Mouse (Mus musculus) limb, embryonic 12.5 days (tissue): ENCODE results near the gene Nav3. TPM values are rescaled to one million over a fixed set of nuclear protein-coding genes. Genes with fewer than 3 reads are reported as not detected.

Experiments used
- ATAC-seq: fragments of 200-750 bp; cut with Nextera tagmentation; 2 replicates; pipeline ENCODE4 v1.8.0; 2017; ENCODE audit warnings: low read depth, moderate TSS enrichment; ENCODE audit not compliant: insufficient number of reproducible peaks, insufficient read depth, low FRiP score, low TSS enrichment
- H3K27ac ChIP-seq: fragments of 300-500 bp; sonication (generic); 2 replicates; pipeline ENCODE4 v1.5.1; 2016; ENCODE audit warnings: mild to moderate bottlenecking, moderate library complexity
- H3K27me3 ChIP-seq: fragments of 300-500 bp; sonication (generic); 2 replicates; pipeline ENCODE4 v1.6.1; 2016; ENCODE audit warnings: mild to moderate bottlenecking, moderate library complexity
- H3K36me3 ChIP-seq: fragments of 300-500 bp; sonication (generic); 2 replicates; pipeline ENCODE4 v1.6.1; 2016; ENCODE audit warnings: mild to moderate bottlenecking, moderate library complexity
- H3K4me1 ChIP-seq: fragments of 300-500 bp; sonication (generic); replicated peaks from 2 replicates; pipeline ENCODE4 v1.6.1; 2016
- H3K4me2 ChIP-seq: fragments of 300-500 bp; sonication (generic); 2 replicates; pipeline ENCODE4 v1.6.1; 2016; ENCODE audit warnings: mild to moderate bottlenecking, moderate library complexity
- H3K4me3 ChIP-seq: fragments of 300-500 bp; sonication (generic); replicated peaks from 2 replicates; pipeline ENCODE4 v1.5.1; 2016; ENCODE audit warnings: mild to moderate bottlenecking
- H3K9ac ChIP-seq: fragments of 300-500 bp; sonication (generic); replicated peaks from 2 replicates; pipeline ENCODE4 v1.6.1; 2016; ENCODE audit warnings: mild to moderate bottlenecking, moderate library complexity
- H3K9me3 ChIP-seq: fragments of 300-500 bp; sonication (generic); 2 replicates; pipeline ENCODE4 v1.6.1; 2016; ENCODE audit warnings: mild to moderate bottlenecking, moderate library complexity
- WGBS: fragments of 180-500 bp; shearing (Covaris S2); methylation state at CpG from one replicate; pipeline ENCODE4 v1.1.7; 2016; 5-methylcytosine and 5-hydroxymethylcytosine counted together
- polyA plus RNA-seq: library from polyadenylated mRNA; unstranded; fragments of >200 nt; fragmentation: Nextera tagmentation; extraction: Ambion mirVana; gene quantifications from 2 replicates; pipeline ENCODE4 v1.2.1, GENCODE M21; 2016

The Nav3 gene
- polyA plus RNA-seq, 1 experiment from 2014 or later = 3.0 TPM

DNA sequence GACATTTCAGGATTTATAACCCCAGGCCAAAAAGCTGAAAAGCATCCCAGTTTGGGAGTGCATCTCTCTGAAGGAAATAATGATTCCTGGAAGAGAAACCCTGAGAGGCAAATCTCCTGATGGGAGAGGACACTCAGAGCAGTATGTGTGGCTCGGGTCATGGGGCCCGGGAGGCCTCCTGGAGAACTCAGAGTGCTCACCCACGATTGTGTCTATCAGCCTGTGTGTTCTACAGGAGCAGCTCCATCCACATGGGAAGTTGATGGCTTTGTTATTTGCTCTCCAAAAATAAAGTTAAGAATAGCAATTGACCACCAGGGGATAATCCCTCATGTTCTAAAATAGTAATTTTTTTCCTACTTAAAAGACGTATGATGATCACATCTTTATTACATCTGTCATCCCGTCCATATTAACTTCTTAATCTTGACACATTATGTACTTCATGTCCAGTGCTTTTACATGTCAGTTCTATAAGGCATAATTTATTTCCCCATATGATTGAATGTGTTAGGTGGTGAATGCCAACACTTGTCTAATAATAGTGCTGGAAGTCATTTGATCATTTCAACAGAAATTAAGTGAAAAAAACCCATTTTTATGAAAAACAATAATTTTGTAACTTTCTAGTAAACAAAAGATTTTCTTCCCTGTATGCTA lies 581.2 kb downstream of the Nav3 start:
- no peaks in the 10 kb centered on the region for H3K27me3 ChIP-seq
- no peaks in the 10 kb centered on the region for H3K36me3 ChIP-seq

DNA sequence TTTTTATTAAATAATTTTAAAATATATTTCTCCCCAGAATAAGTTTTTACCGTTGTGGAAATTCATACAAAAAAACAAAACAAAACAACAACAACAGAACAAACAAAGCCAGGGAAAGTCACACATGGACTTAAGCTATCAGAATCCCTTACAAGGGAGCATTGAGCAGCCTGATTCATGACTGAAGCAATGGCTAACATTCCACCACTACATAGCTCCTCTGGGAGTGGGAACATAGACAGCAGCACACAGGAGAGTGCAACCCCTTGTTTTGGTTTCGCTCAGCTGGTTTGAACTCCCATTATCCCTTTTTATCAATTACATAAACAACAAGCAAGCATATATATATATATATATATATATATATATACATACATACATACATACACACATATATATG lies 589.9 kb downstream of the Nav3 start:
- ATAC-seq = no peak
- 80% methylated on average over 2 of the region's 2 CpGs for WGBS
- Histone ChIP-seq H3K36me3 (no peaks in the 10 kb centered on the region), H3K9ac (no peak overlapping the region), H3K4me1 (no peaks in the 10 kb centered on the region), H3K4me2 (no peak overlapping the region), H3K4me3 (no peak overlapping the region), H3K27ac (no peak overlapping the region), H3K27me3 (no peaks in the 10 kb centered on the region), H3K9me3 (no peaks in the 10 kb centered on the region)

More for the DNA sequence above, 581.2 kb downstream of the Nav3 start:
- Histone ChIP-seq H3K9ac (no peak overlapping the region), H3K4me2 (no peak overlapping the region), H3K27ac (no peak overlapping the region), H3K4me3 (no peak overlapping the region), H3K4me1 (no peaks in the 10 kb centered on the region), H3K9me3 (no peaks in the 10 kb centered on the region)
- 40% methylated on average over 5 of the region's 5 CpGs for WGBS
- no peak for ATAC-seq

DNA sequence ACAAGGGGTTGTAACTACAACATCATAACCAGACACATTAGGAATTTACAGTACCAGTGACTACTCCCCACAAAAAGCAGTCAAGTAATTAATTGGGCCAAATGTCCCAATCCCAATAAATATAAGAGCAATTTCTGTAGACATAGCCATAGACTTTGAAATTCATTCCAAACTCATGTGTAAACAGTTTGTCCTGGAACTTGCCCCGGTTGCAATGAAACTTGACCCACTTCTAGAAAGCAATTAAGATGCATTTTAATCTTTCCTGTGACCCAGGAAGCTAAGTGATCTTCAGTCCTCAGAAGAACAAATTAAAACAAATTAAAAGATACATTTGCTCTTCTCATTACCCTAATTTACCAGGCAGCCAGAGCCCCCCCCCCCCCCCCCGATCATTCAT lies 590.6 kb downstream of the Nav3 start:
- no peak overlapping the region for H3K9ac ChIP-seq
- no peak for ATAC-seq
- no peak overlapping the region for H3K4me3 ChIP-seq
- whole genome bisulfite sequencing = 9% methylated on average over 1 of the region's 2 CpGs
- H3K27me3 ChIP-seq = no peaks in the 10 kb centered on the region
- H3K4me1 ChIP-seq = no peaks in the 10 kb centered on the region
- no peak overlapping the region for H3K4me2 ChIP-seq
- H3K36me3 ChIP-seq = no peaks in the 10 kb centered on the region
- no peaks in the 10 kb centered on the region for H3K9me3 ChIP-seq
- H3K27ac ChIP-seq = no peak overlapping the region

DNA sequence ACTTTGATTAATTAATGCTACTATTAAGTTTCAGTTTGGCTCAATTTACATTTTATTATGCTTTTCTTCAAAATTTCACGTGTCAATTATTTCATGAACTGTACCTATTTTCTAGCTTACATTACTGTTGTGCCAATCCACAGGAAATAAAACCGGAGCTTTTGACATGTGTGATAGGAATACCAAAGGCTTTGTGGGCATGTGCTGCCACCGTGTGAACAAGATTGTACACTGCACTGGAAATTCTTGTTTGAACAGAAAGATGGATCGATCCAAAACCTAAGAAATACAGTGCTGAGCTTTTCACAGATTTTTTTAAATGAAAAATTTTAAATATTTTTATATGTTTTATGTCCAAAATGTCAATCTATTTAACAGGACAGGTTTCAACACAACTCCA lies 591.3 kb downstream of the Nav3 start:
- no peaks in the 10 kb centered on the region for H3K36me3 ChIP-seq
- no peaks in the 10 kb centered on the region for H3K4me1 ChIP-seq
- no peaks in the 10 kb centered on the region for H3K9me3 ChIP-seq
- WGBS = 36% methylated on average over 4 of the region's 4 CpGs
- H3K4me2 ChIP-seq = no peak overlapping the region
- no peak overlapping the region for H3K9ac ChIP-seq
- no peak for ATAC-seq
- no peak overlapping the region for H3K27ac ChIP-seq
- no peaks in the 10 kb centered on the region for H3K27me3 ChIP-seq
- H3K4me3 ChIP-seq = no peak overlapping the region

DNA sequence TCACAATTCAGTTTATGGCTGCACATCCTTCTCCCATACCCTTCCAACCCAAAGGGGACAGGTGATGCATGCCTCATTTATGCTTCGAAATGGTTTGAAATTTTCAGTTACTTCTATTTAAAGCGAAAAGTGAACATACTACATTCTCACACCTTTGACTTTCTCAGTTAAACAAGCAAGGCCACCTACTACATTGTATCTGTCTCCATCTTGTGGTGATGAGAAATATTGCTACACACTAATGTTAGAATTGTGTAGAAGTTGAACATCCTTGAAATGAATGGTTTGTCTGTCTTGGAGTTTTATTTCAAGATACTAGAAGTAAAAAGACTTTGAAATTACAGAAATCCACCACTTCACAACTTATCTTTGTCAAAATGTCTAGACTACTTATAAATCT lies 594.7 kb downstream of the Nav3 start:
- H3K9me3 ChIP-seq = no peaks in the 10 kb centered on the region
- H3K4me1 ChIP-seq = no peaks in the 10 kb centered on the region
- no peak overlapping the region for H3K27ac ChIP-seq
- H3K36me3 ChIP-seq = no peaks in the 10 kb centered on the region
- H3K9ac ChIP-seq = no peak overlapping the region
- H3K4me2 ChIP-seq = no peak overlapping the region
- H3K4me3 ChIP-seq = no peak overlapping the region
- ATAC-seq = no peak
- H3K27me3 ChIP-seq = no peaks in the 10 kb centered on the region
- 68% methylated on average over 2 of the region's 2 CpGs for WGBS

DNA sequence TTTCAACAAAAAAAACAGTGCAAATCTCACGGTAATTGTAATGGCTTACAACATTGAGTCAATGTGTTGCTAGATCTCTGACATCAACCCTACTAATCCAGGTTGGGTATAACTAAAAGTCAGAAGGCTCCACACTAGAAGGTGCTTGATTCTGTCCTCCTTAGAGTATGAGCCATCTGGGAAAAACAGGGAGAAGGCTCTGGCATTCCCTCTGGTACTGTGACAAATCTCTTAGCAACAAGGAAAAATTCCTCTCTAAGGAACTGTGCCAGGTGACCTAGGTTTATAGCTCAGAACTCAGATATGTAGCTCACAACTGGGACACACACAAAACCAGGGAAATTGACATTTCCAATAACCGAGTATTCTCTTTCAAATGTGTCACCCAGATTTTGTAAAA lies 597.4 kb downstream of the Nav3 start:
- H3K9ac ChIP-seq = no peak overlapping the region
- no peak overlapping the region for H3K4me2 ChIP-seq
- H3K27me3 ChIP-seq = no peaks in the 10 kb centered on the region
- H3K4me3 ChIP-seq = no peak overlapping the region
- H3K9me3 ChIP-seq = no peaks in the 10 kb centered on the region
- no peaks in the 10 kb centered on the region for H3K36me3 ChIP-seq
- H3K27ac ChIP-seq = no peak overlapping the region
- H3K4me1 ChIP-seq = no peaks in the 10 kb centered on the region
- 86% methylated on average over 2 of the region's 2 CpGs for whole genome bisulfite sequencing
- ATAC-seq = no peak

DNA sequence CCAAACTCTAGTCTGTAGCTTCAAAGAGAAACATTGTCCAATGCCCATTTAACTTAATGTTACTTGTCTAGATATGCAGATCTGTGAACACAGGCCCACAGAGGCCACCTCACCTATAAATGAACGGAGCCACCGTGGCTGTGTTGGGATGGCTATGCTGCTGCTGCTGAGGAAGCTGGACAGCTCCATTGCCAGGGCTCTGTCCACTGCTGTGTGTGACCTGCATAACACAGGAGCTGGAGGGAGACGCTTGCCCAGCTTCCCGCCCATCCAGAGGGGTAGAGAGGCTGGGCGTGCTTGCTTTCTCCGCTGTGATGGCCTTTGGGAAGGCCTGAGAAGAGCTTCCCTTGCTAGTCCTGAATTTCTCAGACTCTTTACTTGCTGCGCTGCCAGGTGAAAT lies 603.6 kb downstream of the Nav3 start:
- Histone ChIP-seq H3K27me3 (no peaks in the 10 kb centered on the region), H3K27ac (no peak overlapping the region), H3K9ac (no peak overlapping the region), H3K36me3 (no peaks in the 10 kb centered on the region), H3K4me1 (no peaks in the 10 kb centered on the region), H3K9me3 (no peaks in the 10 kb centered on the region), H3K4me2 (no peak overlapping the region), H3K4me3 (no peak overlapping the region)
- no peak for ATAC-seq
- 34% methylated on average over 7 of the region's 7 CpGs for WGBS

DNA sequence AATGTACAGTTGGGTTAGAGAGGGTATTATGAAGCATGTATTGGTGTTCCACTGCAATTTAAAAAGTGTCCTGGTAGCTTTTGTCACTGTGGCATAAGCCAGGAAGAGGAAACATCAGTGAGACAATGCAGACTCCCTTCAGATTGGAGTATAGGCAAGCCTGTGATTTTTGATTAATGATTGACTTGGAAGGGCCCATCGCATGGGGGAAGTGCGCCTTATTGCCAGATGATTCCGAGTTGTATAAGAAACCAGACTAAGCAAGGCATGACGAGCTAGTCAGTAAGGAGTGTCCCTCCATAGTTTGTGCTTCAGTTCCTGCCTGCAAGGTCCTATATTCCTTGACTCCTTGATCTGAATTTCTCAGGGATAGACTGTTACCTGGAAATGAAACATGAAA lies 608.4 kb downstream of the Nav3 start:
- no peak overlapping the region for H3K4me3 ChIP-seq
- H3K4me2 ChIP-seq = no peak overlapping the region
- H3K27ac ChIP-seq = no peak overlapping the region
- no peaks in the 10 kb centered on the region for H3K9me3 ChIP-seq
- no peak overlapping the region for H3K9ac ChIP-seq
- no peaks in the 10 kb centered on the region for H3K27me3 ChIP-seq
- no peaks in the 10 kb centered on the region for H3K36me3 ChIP-seq
- ATAC-seq = no peak
- 80% methylated on average over 4 of the region's 4 CpGs for WGBS
- H3K4me1 ChIP-seq = no peaks in the 10 kb centered on the region

DNA sequence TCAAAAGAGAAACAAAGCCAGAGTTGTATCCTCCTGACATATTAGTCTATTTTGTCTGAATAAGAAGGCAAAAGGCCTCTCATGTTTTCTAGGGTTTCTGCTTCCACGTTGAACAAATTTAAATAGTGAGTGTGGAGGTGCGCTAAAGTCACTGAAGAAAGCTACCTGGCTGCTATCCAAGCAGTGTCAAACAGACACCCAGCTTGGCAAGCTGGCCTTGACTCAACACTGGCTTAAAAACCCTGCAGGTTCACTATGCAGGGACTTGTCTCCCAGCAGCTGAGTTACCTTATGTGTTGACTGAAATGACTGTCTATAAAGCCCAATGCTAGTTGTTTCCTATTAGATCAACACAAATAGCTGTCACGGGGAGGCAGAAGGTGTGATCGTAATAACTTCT lies 612.3 kb downstream of the Nav3 start:
- 81% methylated on average over 4 of the region's 4 CpGs for WGBS
- no peak for ATAC-seq
- no peak overlapping the region for H3K27ac ChIP-seq

DNA sequence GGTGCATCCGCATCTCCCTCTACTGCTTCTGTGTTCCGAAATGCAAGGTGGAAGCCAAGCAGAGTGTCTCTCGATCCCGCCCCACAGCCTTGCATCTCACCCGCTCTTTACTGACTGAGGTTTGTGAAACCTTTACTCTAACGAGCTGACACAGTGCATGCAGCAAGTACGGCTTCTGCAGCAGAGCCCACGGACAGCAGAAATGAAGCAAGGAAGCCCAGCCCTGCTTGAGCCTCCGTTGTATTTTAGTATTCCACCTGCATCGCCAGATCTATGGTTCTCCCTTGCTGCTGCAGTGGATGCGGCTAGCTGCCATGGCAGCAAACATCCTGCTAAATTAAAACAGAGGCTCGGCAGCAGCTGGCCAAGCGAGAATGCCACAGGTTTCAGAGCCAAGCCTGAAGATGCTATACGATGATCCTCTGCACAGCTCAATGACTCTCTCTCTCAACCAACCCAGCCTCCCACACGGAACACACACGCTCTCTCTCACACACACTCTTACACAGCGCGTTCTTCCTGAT lies 623.2 kb downstream of the Nav3 start:
- H3K27me3 ChIP-seq = peaks cover 6% of the 10 kb centered on the region; the same call in 1 of the 2 replicates
- 33% methylated on average over 18 of the region's 18 CpGs for WGBS
- peak overlapping the region; percentile 39 for H3K4me2 ChIP-seq
- H3K4me1 ChIP-seq = no peaks in the 10 kb centered on the region
- no peaks in the 10 kb centered on the region for H3K36me3 ChIP-seq
- ATAC-seq = no peak
- no peaks in the 10 kb centered on the region for H3K9me3 ChIP-seq
- H3K27ac ChIP-seq = no peak overlapping the region
- H3K4me3 ChIP-seq = 0 out of 2 replicates have a peak overlapping the region, but pooled peaks have one; percentile 6
- H3K9ac ChIP-seq = no peak overlapping the region

More for the DNA sequence above, 612.3 kb downstream of the Nav3 start:
- H3K9ac ChIP-seq = no peak overlapping the region
- H3K4me3 ChIP-seq = no peak overlapping the region
- H3K9me3 ChIP-seq = no peaks in the 10 kb centered on the region
- H3K36me3 ChIP-seq = no peaks in the 10 kb centered on the region
- H3K4me1 ChIP-seq = no peaks in the 10 kb centered on the region
- H3K27me3 ChIP-seq = no peaks in the 10 kb centered on the region
- H3K4me2 ChIP-seq = no peak overlapping the region

DNA sequence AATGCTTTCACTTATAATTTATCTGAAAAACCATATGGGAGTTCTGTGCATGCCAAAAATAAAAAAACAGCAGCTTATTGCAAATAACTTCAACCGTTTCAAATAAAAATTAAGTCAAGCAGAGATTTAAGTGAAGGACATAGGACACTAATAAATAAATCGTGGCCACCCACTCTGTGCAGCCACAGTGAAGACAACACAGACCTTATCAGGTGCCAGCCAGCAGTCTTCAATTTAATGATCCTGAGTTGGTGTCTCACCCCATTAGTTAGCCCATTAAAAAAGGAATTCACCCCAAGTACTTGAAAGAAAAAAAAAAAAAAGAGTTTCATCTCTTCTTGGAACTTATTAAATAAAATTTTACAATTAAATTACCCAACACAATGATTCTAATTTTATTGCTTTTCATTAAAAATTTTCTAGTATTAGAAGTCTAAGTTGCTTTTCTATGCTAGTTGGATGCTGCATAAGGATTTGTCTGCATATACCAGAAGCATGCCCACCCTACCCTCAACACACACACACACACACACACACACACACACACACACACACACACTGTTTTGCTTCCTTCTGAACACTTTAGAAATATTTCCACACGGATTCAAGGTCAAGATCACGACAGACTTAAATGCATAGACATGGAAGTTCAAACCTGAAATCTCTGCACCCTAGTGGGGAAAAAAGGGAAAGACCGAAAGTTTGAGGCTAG lies 649.1 kb downstream of the Nav3 start:
- Histone ChIP-seq H3K27ac (no peak overlapping the region), H3K4me3 (no peak overlapping the region), H3K27me3 (no peaks in the 10 kb centered on the region), H3K9ac (no peak overlapping the region), H3K4me2 (no peak overlapping the region), H3K9me3 (no peaks in the 10 kb centered on the region), H3K36me3 (no peaks in the 10 kb centered on the region), H3K4me1 (no peaks in the 10 kb centered on the region)
- WGBS = 76% methylated on average over 5 of the region's 5 CpGs
- no peak for ATAC-seq

DNA sequence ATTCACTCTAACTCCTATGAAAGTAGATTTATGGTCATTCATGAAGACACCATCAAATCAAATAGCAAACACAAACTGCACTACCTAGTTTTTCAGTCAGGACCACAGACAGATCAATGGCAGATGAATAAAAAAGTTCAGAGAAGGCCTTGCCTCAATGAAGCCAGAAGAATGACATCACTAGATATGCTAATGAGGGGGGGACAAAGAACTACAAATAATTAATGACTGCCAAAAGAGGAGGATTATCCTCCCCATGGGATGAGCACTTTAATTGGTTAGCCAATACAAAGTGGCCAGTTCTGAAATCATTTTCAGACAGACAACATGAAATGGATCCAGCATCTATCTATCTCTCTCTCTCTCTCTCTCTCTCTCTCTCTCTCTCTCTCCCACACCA lies 652.6 kb downstream of the Nav3 start:
- no peaks in the 10 kb centered on the region for H3K27me3 ChIP-seq
- no peaks in the 10 kb centered on the region for H3K9me3 ChIP-seq
- no peaks in the 10 kb centered on the region for H3K36me3 ChIP-seq
- H3K27ac ChIP-seq = no peak overlapping the region
- no peak overlapping the region for H3K4me3 ChIP-seq
- no peak overlapping the region for H3K4me2 ChIP-seq
- ATAC-seq = no peak
- H3K9ac ChIP-seq = no peak overlapping the region
- H3K4me1 ChIP-seq = no peaks in the 10 kb centered on the region
